Mouse (Mus musculus) limb, embryonic 13.5 days (tissue): ENCODE data around the gene Itm2c. TPM values are rescaled to one million over a fixed set of nuclear protein-coding genes. Genes with fewer than 3 reads are reported as not detected.

Experiments used
- ATAC-seq: fragments of 200-750 bp; cut with Nextera tagmentation; 2 replicates; pipeline ENCODE4 v1.8.0; 2017; ENCODE audit warnings: low read depth, moderate number of reproducible peaks, moderate TSS enrichment; ENCODE audit not compliant: low FRiP score
- H3K27ac ChIP-seq: fragments of 300-500 bp; sonication (generic); 2 replicates; pipeline ENCODE4 v1.5.1; 2015; ENCODE audit warnings: inconsistent platforms, mild to moderate bottlenecking, moderate library complexity
- H3K27me3 ChIP-seq: fragments of 300-500 bp; sonication (generic); 2 replicates; pipeline ENCODE4 v1.6.1; 2015; ENCODE audit warnings: mild to moderate bottlenecking, inconsistent platforms
- H3K36me3 ChIP-seq: fragments of 300-500 bp; sonication (generic); 2 replicates; pipeline ENCODE4 v1.6.1; 2015; ENCODE audit warnings: inconsistent platforms, mild to moderate bottlenecking, moderate library complexity
- H3K4me1 ChIP-seq: fragments of 300-500 bp; sonication (generic); 2 replicates; pipeline ENCODE4 v1.6.1; 2015; ENCODE audit warnings: inconsistent platforms
- H3K4me2 ChIP-seq: fragments of 300-500 bp; sonication (generic); replicated peaks from 2 replicates; pipeline ENCODE4 v1.6.1; 2015; ENCODE audit warnings: inconsistent platforms, mild to moderate bottlenecking, moderate library complexity
- H3K4me3 ChIP-seq: fragments of 300-500 bp; sonication (generic); 2 replicates; pipeline ENCODE4 v1.5.1; 2015; ENCODE audit warnings: moderate library complexity, mild to moderate bottlenecking, inconsistent platforms
- H3K9ac ChIP-seq: fragments of 300-500 bp; sonication (generic); 2 replicates; pipeline ENCODE4 v1.6.1; 2015; ENCODE audit warnings: mild to moderate bottlenecking, inconsistent platforms
- H3K9me3 ChIP-seq: fragments of 300-500 bp; sonication (generic); 2 replicates; pipeline ENCODE4 v1.6.1; 2016; ENCODE audit warnings: inconsistent platforms
- WGBS: fragments of 180-500 bp; shearing (Covaris S2); methylation state at CpG from one replicate; pipeline ENCODE4 v1.1.7; 2015; 5-methylcytosine and 5-hydroxymethylcytosine counted together
- polyA plus RNA-seq: library from polyadenylated mRNA; unstranded; fragments of >200 nt; fragmentation: Nextera tagmentation; extraction: Ambion mirVana; gene quantifications from 2 replicates; pipeline ENCODE4 v1.2.1, GENCODE M21; 2015

Gene Itm2c
- polyA plus RNA-seq = 289 and 290 TPM in 2 replicates

DNA sequence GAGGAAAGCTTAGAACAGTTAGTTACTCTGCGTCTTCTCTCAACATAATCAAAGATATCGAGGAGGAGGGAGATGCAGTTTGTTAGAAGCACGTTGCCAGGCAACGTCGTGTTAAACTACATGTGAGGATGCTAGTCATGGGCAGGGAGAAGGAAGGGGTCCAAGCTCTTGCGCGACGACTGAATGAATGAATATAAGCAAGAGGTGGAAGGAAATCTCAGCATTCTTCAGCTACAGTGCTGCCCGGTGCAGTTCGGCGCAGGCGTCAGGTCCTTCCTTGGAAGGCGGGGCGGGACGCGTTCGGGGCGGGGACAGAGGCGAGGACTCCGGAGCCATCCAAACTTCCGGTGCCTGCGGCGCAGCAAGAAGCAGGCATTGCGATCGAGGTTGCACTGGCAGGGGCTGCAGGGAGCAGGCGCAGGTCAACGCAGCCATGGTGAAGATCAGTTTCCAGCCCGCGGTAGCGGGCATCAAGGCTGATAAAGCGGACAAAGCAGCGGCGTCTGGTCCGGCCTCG, at the start of gene Itm2c:
Gene Itm2c (plus strand): TSS at position 51 of the 517 bp plus-strand sequence.
- H3K36me3 ChIP-seq = no peaks in the 10 kb centered on the region
- H3K4me3 ChIP-seq = peak within 1 kb of the TSS; percentile 84
- H3K4me2 ChIP-seq = peak within 1 kb of the TSS; percentile 79

DNA sequence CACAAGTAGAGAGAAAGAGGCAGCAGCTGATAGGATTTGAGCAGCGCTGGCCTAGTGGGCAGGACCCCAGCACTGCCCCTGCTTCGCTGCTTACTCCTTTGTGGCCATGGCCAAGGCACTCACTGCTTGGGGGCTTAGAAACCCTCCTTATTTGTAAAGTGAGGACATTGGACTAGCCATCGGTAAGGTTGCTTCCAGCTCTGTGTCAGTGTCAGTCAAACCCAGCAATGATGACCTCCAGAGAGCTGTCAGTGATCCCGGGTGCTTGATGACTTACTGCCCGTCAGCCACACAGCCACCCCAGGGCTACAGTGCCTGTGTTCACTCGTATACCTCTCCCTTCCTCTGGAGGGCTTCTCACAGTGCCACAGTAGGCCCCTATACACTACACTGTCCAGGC, 49.1 kb upstream of the Itm2c start:
- WGBS = 89% methylated on average over 6 of the region's 6 CpGs
- no peak overlapping the region for H3K27ac ChIP-seq

More for the DNA sequence above, at the start of gene Itm2c:
- H3K27ac ChIP-seq = peak within 1 kb of the TSS; percentile 93
- H3K4me1 ChIP-seq = peaks cover 44% of the 10 kb centered on the region
- WGBS = 1% methylated on average over 35 of the region's 35 CpGs
- peaks cover 3% of the 10 kb centered on the region; the same call in 1 of the 2 replicates for H3K9me3 ChIP-seq
- H3K27me3 ChIP-seq = no peaks in the 10 kb centered on the region
- ATAC-seq = peak; percentile 88
- H3K9ac ChIP-seq = peak within 1 kb of the TSS; percentile 85

DNA sequence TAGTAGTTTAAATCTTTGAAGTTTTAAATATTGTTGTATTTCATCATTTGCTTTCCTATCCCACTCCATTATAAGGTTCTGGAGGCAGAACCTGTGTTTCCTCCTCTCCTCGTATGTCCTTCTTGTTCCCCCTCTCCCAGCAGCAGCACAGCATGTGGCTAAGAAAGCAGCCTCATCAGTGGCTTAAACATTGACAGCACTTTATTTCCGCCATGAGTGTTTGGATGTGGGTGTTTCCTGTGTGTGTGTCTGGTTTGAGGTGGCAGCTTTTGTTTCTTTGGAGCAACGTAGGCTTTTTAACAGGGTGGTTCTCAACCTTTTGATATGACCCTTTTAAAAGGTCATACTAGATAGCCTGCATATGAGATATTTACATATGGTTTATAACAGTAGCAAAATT, 48.6 kb upstream of the Itm2c start:
- Histone ChIP-seq H3K36me3 (peaks cover 69% of the 10 kb centered on the region), H3K4me1 (no peaks in the 10 kb centered on the region), H3K27ac (no peak overlapping the region), H3K9me3 (no peaks in the 10 kb centered on the region), H3K4me2 (no peak overlapping the region), H3K4me3 (no peak overlapping the region), H3K27me3 (no peaks in the 10 kb centered on the region), H3K9ac (no peak overlapping the region)
- 80% methylated on average over 3 of the region's 3 CpGs for WGBS
- no peak for ATAC-seq

More for the DNA sequence above, 49.1 kb upstream of the Itm2c start:
- Histone ChIP-seq H3K4me3 (no peak overlapping the region), H3K9ac (no peak overlapping the region), H3K9me3 (no peaks in the 10 kb centered on the region), H3K4me1 (no peaks in the 10 kb centered on the region), H3K4me2 (no peak overlapping the region), H3K27me3 (no peaks in the 10 kb centered on the region), H3K36me3 (peaks cover 65% of the 10 kb centered on the region)
- ATAC-seq = no peak

DNA sequence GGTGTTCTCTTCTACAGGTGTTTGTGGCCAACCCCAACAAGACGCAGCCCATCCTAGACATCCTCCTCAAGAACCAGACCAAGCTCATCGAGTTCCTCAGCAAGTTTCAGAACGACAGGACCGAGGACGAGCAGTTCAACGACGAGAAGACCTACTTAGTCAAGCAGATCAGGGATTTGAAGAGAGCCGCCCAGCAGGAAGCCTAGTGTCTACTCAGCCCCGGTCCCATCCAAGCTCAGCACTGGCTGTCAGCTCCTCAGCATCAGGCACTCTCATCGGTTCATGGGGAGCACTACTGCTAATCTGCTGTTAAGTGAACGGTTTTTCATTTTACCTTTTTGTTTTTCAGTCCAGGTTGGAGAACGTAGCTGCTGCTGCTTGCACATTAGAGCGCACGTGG, 45.1 kb upstream of the Itm2c start:
- Histone ChIP-seq H3K9me3 (no peaks in the 10 kb centered on the region), H3K9ac (no peak overlapping the region), H3K36me3 (peaks cover 66% of the 10 kb centered on the region), H3K27ac (no peak overlapping the region), H3K4me3 (no peak overlapping the region), H3K27me3 (no peaks in the 10 kb centered on the region), H3K4me1 (no peaks in the 10 kb centered on the region), H3K4me2 (no peak overlapping the region)
- ATAC-seq = no peak
- 94% methylated on average over 14 of the region's 14 CpGs for WGBS

DNA sequence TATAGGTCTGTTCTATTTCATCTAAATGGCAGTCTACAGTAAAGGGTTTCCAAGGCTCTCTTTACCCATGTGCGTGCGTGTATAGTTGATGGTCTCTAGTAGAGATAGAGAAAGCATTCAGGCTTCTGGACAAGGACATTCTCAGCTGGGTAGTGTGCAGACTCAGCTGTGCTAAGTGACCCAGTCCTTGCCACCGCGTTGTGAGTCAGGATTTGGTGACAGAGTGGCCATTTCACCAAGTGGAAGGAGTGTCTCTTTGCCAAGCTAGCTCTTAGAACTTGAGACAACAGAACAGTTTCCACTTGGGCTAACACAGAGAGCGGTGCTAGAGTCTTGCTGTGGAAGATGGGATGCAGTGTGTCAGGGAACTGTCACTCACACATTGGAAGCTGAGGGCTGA, 43.2 kb upstream of the Itm2c start:
- WGBS = 96% methylated on average over 5 of the region's 5 CpGs
- ATAC-seq = no peak
- H3K4me2 ChIP-seq = no peak overlapping the region
- H3K4me3 ChIP-seq = no peak overlapping the region
- H3K9me3 ChIP-seq = no peaks in the 10 kb centered on the region
- peaks cover 57% of the 10 kb centered on the region for H3K36me3 ChIP-seq
- no peaks in the 10 kb centered on the region for H3K27me3 ChIP-seq
- no peak overlapping the region for H3K27ac ChIP-seq
- no peaks in the 10 kb centered on the region for H3K4me1 ChIP-seq
- H3K9ac ChIP-seq = no peak overlapping the region

DNA sequence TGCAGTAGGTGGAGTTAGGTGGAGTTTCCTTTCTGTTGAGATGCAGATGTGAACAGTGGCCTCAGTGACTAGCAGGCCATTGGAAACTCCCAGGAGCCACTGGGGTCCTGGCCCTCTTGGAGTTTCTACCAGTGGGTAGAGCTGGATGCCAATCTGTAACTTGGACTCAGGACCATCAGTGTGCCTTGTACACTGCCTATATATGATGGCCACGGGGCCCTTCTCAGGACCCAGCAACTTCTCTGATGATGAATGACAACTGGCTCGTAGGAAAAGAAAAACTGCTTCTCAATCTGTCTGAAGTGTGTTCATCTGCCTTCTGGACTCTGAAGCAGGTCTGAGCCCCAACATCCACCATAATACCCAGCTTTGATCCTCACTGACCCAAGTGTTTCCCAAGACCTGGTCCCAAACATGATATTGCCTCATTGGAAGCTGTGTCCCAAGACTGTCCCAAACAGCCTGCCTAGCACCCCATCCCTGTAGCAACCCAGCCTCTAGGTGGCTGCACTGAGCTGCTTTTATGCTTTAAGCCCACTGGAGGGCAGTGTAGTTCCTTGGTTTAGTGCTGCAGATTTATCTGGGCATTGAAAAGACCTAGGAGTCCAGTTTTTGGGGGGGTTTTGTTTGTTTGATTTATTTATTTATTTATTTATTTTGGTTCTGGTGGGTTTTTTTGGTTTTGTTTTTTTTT, 40.9 kb upstream of the Itm2c start:
- Histone ChIP-seq H3K27ac (no peak overlapping the region), H3K4me1 (no peaks in the 10 kb centered on the region), H3K9ac (no peak overlapping the region), H3K4me2 (no peak overlapping the region), H3K27me3 (no peaks in the 10 kb centered on the region), H3K9me3 (no peaks in the 10 kb centered on the region), H3K36me3 (peaks cover 36% of the 10 kb centered on the region), H3K4me3 (no peak overlapping the region)
- ATAC-seq = peak; percentile 66; the same call in 1 of the 2 replicates
- WGBS = 76% methylated on average over 2 of the region's 2 CpGs

DNA sequence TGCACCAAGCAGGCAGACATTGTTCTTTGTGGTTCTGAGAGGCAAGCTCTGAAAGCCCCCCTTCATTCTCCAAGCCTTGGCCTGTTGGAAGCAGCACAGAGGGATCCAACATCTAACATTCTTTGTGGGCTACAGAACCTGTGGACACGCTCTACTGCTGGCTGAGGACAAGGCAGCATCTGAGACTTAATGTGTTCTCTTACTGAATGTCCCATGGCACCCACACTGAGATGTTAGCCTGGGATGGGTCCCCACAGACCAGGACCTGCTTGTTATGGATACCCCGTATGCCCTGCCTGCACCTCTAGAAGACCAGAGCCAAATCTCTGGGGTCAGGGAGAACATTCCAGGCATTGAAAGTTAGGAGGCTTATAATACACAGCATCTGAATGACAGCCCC, 40.2 kb upstream of the Itm2c start:
- no peak overlapping the region for H3K4me2 ChIP-seq
- H3K27ac ChIP-seq = no peak overlapping the region
- no peaks in the 10 kb centered on the region for H3K9me3 ChIP-seq
- no peak for ATAC-seq
- WGBS = 85% methylated on average over 2 of the region's 2 CpGs
- no peak overlapping the region for H3K9ac ChIP-seq
- H3K4me1 ChIP-seq = no peaks in the 10 kb centered on the region
- H3K36me3 ChIP-seq = peaks cover 29% of the 10 kb centered on the region
- no peaks in the 10 kb centered on the region for H3K27me3 ChIP-seq
- H3K4me3 ChIP-seq = no peak overlapping the region

DNA sequence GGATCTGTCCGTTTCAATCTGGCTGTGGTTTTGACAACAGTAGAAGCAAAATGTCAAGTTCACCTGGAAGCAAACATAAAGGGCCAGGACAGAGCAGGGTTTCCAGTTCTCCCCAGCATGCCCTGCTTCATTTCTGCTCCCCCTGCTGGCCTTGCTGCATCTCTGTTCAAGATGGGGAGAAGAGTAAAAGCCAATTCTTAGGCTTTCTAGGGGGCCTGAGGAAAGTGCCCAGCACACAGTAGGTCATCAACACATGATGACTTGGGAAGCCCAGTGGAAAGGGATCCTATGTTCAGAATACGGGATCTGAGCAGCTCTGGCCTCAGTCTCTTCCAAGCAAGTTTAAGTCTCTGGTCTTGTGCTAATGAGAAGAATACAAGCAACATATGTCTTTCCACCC, 39.6 kb upstream of the Itm2c start:
- no peak for ATAC-seq
- 68% methylated on average over 2 of the region's 2 CpGs for WGBS

DNA sequence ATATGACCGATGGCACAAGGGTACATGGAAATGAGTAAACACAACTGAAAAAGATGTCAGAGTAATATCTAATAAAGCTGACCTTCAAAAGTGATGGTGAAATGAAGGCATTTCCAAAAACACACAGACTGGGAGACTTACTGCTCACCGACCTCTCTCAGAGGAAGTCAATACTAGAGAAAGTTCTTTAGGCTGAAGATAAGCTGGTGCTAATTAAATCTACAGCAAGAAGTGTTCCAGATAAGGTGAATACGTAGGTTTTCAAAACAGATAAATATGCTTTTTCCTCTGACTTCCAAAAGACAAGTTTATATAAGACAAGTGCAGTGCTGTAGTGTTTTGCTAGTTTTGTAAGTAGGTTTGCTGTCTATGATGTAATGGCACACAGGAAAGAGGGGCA, 37.8 kb upstream of the Itm2c start:
- 89% methylated on average over 3 of the region's 3 CpGs for WGBS
- Histone ChIP-seq H3K9ac (no peak overlapping the region), H3K9me3 (peaks cover 1% of the 10 kb centered on the region; the same call in 1 of the 2 replicates), H3K4me3 (no peak overlapping the region), H3K36me3 (peaks cover 11% of the 10 kb centered on the region), H3K27ac (no peak overlapping the region), H3K27me3 (no peaks in the 10 kb centered on the region), H3K4me2 (no peak overlapping the region), H3K4me1 (no peaks in the 10 kb centered on the region)
- no peak for ATAC-seq

More for the DNA sequence above, 39.6 kb upstream of the Itm2c start:
- Histone ChIP-seq H3K9ac (no peak overlapping the region), H3K27me3 (no peaks in the 10 kb centered on the region), H3K4me3 (no peak overlapping the region), H3K4me2 (no peak overlapping the region), H3K36me3 (peaks cover 22% of the 10 kb centered on the region), H3K27ac (no peak overlapping the region), H3K9me3 (no peaks in the 10 kb centered on the region), H3K4me1 (no peaks in the 10 kb centered on the region)

DNA sequence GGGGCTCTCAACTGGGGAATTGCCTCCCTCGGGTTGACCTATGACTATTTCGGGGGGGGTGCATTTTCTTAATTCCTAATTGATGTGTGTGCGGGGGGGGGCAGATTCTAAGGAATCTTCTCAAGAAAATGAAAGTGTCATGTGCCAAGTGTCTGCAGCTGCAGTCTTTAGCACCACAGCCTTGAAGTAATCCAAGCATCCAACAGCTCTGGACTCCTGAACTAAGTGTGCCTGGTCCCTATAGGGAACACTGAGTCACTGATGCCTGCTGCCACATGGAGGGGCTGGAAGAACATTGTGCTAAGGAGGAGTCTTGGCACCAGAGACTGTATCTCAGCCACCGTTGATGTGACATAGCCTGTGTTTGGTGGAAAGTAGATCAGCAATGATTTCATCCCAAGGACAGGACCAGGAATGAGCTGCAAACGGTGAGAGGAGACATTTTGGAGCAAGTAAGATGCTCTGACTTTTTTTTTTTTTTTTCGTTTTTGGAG, 36.8 kb upstream of the Itm2c start:
- peaks cover 2% of the 10 kb centered on the region for H3K36me3 ChIP-seq
- no peak overlapping the region for H3K9ac ChIP-seq
- WGBS = 80% methylated on average over 6 of the region's 6 CpGs
- no peak overlapping the region for H3K4me2 ChIP-seq
- no peak overlapping the region for H3K27ac ChIP-seq
- H3K4me1 ChIP-seq = no peaks in the 10 kb centered on the region
- no peaks in the 10 kb centered on the region for H3K27me3 ChIP-seq
- H3K4me3 ChIP-seq = no peak overlapping the region
- H3K9me3 ChIP-seq = peaks cover 4% of the 10 kb centered on the region; the same call in 1 of the 2 replicates
- no peak for ATAC-seq

DNA sequence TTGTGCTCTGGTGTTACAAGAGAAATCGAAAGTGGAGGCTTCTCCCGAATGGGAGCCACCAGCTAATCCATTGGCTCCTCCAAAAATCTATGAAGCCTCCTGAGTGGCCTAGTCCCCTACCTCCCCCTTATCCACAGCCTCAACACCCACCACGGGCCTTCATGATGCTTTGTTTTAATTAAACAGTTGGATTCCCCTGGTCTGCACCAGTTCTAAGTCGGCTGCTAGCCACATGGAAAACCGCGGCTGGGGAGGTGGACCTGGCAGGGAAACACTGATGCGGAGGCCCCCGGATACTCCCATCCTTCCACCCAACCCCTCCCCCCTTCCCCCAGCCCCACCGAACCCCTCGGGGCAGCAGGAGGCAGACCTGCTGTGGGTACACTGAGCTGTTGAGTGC, 29.7 kb upstream of the Itm2c start:
- H3K9ac ChIP-seq = no peak overlapping the region
- H3K27me3 ChIP-seq = no peaks in the 10 kb centered on the region
- no peak overlapping the region for H3K4me2 ChIP-seq
- 75% methylated on average over 10 of the region's 10 CpGs for WGBS
- no peak overlapping the region for H3K27ac ChIP-seq
- no peak overlapping the region for H3K4me3 ChIP-seq
- no peaks in the 10 kb centered on the region for H3K4me1 ChIP-seq
- peaks cover 14% of the 10 kb centered on the region; the same call in 1 of the 2 replicates for H3K9me3 ChIP-seq
- ATAC-seq = no peak
- no peaks in the 10 kb centered on the region for H3K36me3 ChIP-seq

DNA sequence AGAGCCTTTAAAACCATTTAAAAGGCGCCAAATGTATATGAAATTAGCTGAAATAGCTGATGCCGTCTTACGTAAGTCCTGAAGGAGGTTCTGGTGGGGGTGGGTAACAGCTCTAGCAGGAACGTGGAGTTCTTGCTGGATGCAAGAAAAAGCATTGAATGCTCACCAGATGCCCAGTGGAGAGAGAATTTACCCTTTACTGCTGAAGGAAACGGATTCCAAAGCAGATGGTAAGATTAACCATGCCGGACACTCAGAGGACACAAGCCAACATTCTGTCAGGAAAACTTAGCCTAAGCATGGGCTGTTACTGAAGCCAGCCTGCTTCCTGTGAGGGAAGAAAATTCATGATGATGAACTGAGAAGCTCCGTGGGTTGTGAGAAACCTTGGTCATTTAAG, 24.1 kb upstream of the Itm2c start:
- Histone ChIP-seq H3K27me3 (no peaks in the 10 kb centered on the region), H3K4me1 (no peaks in the 10 kb centered on the region), H3K9me3 (peaks cover 14% of the 10 kb centered on the region; the same call in 1 of the 2 replicates), H3K9ac (no peak overlapping the region), H3K36me3 (no peaks in the 10 kb centered on the region), H3K4me3 (no peak overlapping the region), H3K27ac (no peak overlapping the region), H3K4me2 (no peak overlapping the region)
- 66% methylated on average over 7 of the region's 7 CpGs for WGBS
- no peak for ATAC-seq
